7 mouse cellular contexts compared by ENCODE assay signal in genomic region chr10:79945507-79946234, GRCm38 (mm10). TPM values are rescaled to one million over a fixed set of nuclear protein-coding genes. Genes with fewer than 3 reads are reported as not detected.
DNase-seq lines count a peak whose midpoint lies in the region; ATAC-seq lines count a peak whose summit lies in the region.

No protein-coding gene starts in this region.

- peak; percentile 27; the same call in 1 of the 2 replicates for ATAC-seq in forebrain, embryonic 13.5 days
- ATAC-seq in midbrain, embryonic 12.5 days (ENCODE audit: low FRiP score, low read depth): peak; percentile 66

- peak overlapping the region; percentile 54 for H3K27ac ChIP-seq in forebrain, embryonic 13.5 days
- H3K27ac ChIP-seq in midbrain, embryonic 12.5 days (replicated peaks): peak overlapping the region; percentile 52

- no peak overlapping the region for H3K4me3 ChIP-seq in forebrain, embryonic 13.5 days
- H3K4me3 ChIP-seq in midbrain, embryonic 12.5 days: no peak overlapping the region

- peaks cover 39% of the 10 kb centered on the region for H3K36me3 ChIP-seq in forebrain, embryonic 13.5 days (ENCODE audit: poor library complexity, severe bottlenecking)
- peaks cover 25% of the 10 kb centered on the region for H3K36me3 ChIP-seq in midbrain, embryonic 12.5 days

- no peaks in the 10 kb centered on the region for H3K27me3 ChIP-seq in forebrain, embryonic 13.5 days
- H3K27me3 ChIP-seq in midbrain, embryonic 12.5 days: no peaks in the 10 kb centered on the region

- peak overlapping the region; percentile 14; the same call in 1 of the 2 replicates for H3K4me2 ChIP-seq in forebrain, embryonic 13.5 days
- H3K4me2 ChIP-seq in midbrain, embryonic 12.5 days (replicated peaks): 0 out of 2 replicates have a peak overlapping the region, but pooled peaks have one; percentile 4

- H3K4me1 ChIP-seq in forebrain, embryonic 13.5 days: peaks cover 21% of the 10 kb centered on the region
- peaks cover 27% of the 10 kb centered on the region for H3K4me1 ChIP-seq in midbrain, embryonic 12.5 days

- H3K9me3 ChIP-seq in forebrain, embryonic 13.5 days (replicated peaks): no peaks in the 10 kb centered on the region
- no peaks in the 10 kb centered on the region for H3K9me3 ChIP-seq in midbrain, embryonic 12.5 days

- peak overlapping the region; percentile 6; the same call in 1 of the 2 replicates for H3K9ac ChIP-seq in forebrain, embryonic 13.5 days
- H3K9ac ChIP-seq in midbrain, embryonic 12.5 days (replicated peaks): no peak overlapping the region

- WGBS in forebrain, embryonic 13.5 days: 23% methylated on average over 16 of the region's 16 CpGs
- WGBS in midbrain, embryonic 12.5 days: 21% methylated on average over 16 of the region's 16 CpGs

- DNase-seq in embryo, embryonic 10.5 days (ENCODE audit: low spot score): peak; percentile 79
- DNase-seq in kidney, postnatal 25 days: peak; percentile 64 to 91
- no peak for DNase-seq in right cerebral cortex, adult 18-20 months
- DNase-seq in right cerebral cortex, adult 2 months (ENCODE audit: low spot score in 2 of 2): no peak
- DNase-seq in adrenal gland, adult (ENCODE audit: inconsistent age in 2 of 2, low spot score in 1 of 2): no peak

RNA-seq across cellular contexts. Expression of gene Wdr18, which starts 14.3 kb away (rescaled TPM):
- polyA plus RNA-seq in forebrain, embryonic 13.5 days (2015; fragmentation: Nextera tagmentation; extraction: Ambion mirVana): 80.2 and 94.8 TPM in 2 replicates
- 90.4 and 97.0 TPM in 2 replicates for polyA plus RNA-seq in midbrain, embryonic 12.5 days (2016; fragmentation: Nextera tagmentation; extraction: Ambion mirVana)

RNA-seq across cellular contexts. Expression of gene Arid3a, which starts 18.8 kb away (rescaled TPM):
- polyA plus RNA-seq in forebrain, embryonic 13.5 days (2015; fragmentation: Nextera tagmentation; extraction: Ambion mirVana): 2.5 and 3.6 TPM in 2 replicates
- polyA plus RNA-seq in midbrain, embryonic 12.5 days (2016; fragmentation: Nextera tagmentation; extraction: Ambion mirVana): 4.0 and 5.6 TPM in 2 replicates

RNA-seq across cellular contexts. Expression of gene R3hdm4, which starts 24.7 kb away (rescaled TPM):
- polyA plus RNA-seq in forebrain, embryonic 13.5 days (2015; fragmentation: Nextera tagmentation; extraction: Ambion mirVana): 200 and 217 TPM in 2 replicates
- 157 and 167 TPM in 2 replicates for polyA plus RNA-seq in midbrain, embryonic 12.5 days (2016; fragmentation: Nextera tagmentation; extraction: Ambion mirVana)

RNA-seq across cellular contexts. Expression of gene Grin3b, which starts 24.8 kb away (rescaled TPM):
- polyA plus RNA-seq in forebrain, embryonic 13.5 days (2015; fragmentation: Nextera tagmentation; extraction: Ambion mirVana): 0.38 and 0.57 TPM in 2 replicates
- 0.39 and 0.54 TPM in 2 replicates for polyA plus RNA-seq in midbrain, embryonic 12.5 days (2016; fragmentation: Nextera tagmentation; extraction: Ambion mirVana)

RNA-seq across cellular contexts. Expression of gene Kiss1r, which starts 28.9 kb away (rescaled TPM):
- polyA plus RNA-seq in forebrain, embryonic 13.5 days (2015; fragmentation: Nextera tagmentation; extraction: Ambion mirVana): 1.0 and 1.3 TPM in 2 replicates
- 1.4 and 1.5 TPM in 2 replicates for polyA plus RNA-seq in midbrain, embryonic 12.5 days (2016; fragmentation: Nextera tagmentation; extraction: Ambion mirVana)

Comparison
In these comparisons a context has a peak if more than half of its experiments do, and no peak if none do; other contexts are left out.
1. DNase-seq: peak in embryo, embryonic 10.5 days (single experiment) and kidney, postnatal 25 days (2 of 2); none in right cerebral cortex, adult 18-20 months (single experiment), right cerebral cortex, adult 2 months (0 of 2) and adrenal gland, adult (0 of 2).